ENCODE assay signal across 8 mouse cellular contexts in the genomic region with DNA sequence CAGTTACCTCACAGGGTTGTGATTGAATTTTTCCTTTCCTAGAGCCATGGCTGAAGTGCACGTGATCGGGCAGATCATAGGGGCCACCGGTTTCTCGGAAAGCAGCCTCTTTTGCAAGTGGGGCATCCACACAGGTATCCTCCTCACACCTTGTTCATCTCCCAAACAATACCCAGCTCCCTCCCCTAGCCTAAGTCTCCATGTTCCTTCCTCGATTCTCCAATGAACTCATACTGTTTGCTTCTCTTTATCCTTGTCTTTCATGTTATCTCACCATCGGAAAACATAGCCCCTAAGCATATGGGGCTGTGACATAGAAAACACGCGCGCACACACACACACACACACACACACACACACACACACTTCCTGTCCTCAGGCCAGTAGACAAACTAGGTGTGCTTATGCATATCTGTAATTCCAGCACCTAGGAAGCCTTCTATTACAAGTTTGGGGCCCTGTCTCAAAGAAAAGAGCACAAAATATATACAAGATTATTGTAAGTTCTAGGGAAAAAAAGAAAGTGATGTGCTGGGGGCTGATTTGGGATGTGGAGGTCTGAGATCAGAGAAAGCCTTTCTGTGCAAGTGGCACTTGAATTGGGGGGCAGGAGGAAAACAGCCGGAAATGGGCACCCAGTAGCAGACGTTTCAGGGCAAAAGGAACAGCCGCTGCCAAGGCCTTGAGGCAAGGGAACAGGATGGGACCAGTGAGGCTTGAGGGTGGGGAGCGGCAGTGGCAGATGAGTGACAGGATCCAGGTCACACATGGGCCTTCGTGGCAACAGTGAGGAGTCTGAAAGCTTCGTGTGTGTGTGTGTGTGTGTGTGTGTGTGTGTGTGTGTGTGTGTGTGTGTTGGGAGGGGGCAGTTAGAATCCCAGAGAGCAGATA. TPM values are rescaled to one million over a fixed set of nuclear protein-coding genes. Genes with fewer than 3 reads are reported as not detected.
DNase-seq lines count a peak whose midpoint lies in the region; ATAC-seq and TF ChIP-seq lines count a peak whose summit lies in the region.

No protein-coding gene starts in this region.

- DNase-seq in heart, postnatal 4 days, result no peak
- no peak for DNase-seq in layer of hippocampus, adult 9-10 months (ENCODE audit: low spot score)
- no peak for DNase-seq in frontal cortex, adult 2 months (ENCODE audit: extremely low spot score in 1 of 2, low spot score in 1 of 2)
- DNase-seq in left cerebral cortex, adult 11 months (ENCODE audit: low spot score), result no peak

- peaks cover 6% of the 10 kb centered on the region; the same call in 1 of the 2 replicates for H3K27me3 ChIP-seq in heart, embryonic 12.5 days (replicated peaks)
- H3K27me3 ChIP-seq in intestine, embryonic 15.5 days (replicated peaks), result no peaks in the 10 kb centered on the region; the same call in 1 of the 2 replicates
- peaks cover 21% of the 10 kb centered on the region for H3K27me3 ChIP-seq in neural tube, embryonic 15.5 days (replicated peaks)

- TF ChIP-seq CTCF in bone marrow, adult 2 months (IDR thresholded peaks at IDR 0.05; ENCODE audit: control insufficient read depth, insufficient read depth, low read length), result no peak

- H3K36me3 ChIP-seq in heart, embryonic 12.5 days, result peaks cover 9% of the 10 kb centered on the region; the same call in 1 of the 2 replicates
- H3K36me3 ChIP-seq in intestine, embryonic 15.5 days, result no peaks in the 10 kb centered on the region
- H3K36me3 ChIP-seq in neural tube, embryonic 15.5 days, result no peaks in the 10 kb centered on the region

- H3K4me3 ChIP-seq in heart, embryonic 12.5 days, result peak overlapping the region; percentile 60
- peak overlapping the region; percentile 87 for H3K4me3 ChIP-seq in bone marrow, adult 2 months (replicated peaks; ENCODE audit: control insufficient read depth, low read depth, low read length)
- peak overlapping the region; percentile 70 for H3K4me3 ChIP-seq in intestine, embryonic 15.5 days (replicated peaks)
- H3K4me3 ChIP-seq in neural tube, embryonic 15.5 days (replicated peaks), result peak overlapping the region; percentile 56

- H3K9me3 ChIP-seq in heart, embryonic 12.5 days (replicated peaks), result no peaks in the 10 kb centered on the region
- no peaks in the 10 kb centered on the region for H3K9me3 ChIP-seq in intestine, embryonic 15.5 days
- no peaks in the 10 kb centered on the region for H3K9me3 ChIP-seq in neural tube, embryonic 15.5 days (replicated peaks)

- 40% methylated on average over 15 of the region's 15 CpGs for WGBS in heart, embryonic 12.5 days
- under 1% methylated on average over 15 of the region's 15 CpGs for WGBS in bone marrow, adult 2 months
- 60% methylated on average over 15 of the region's 15 CpGs for WGBS in intestine, embryonic 15.5 days
- WGBS in neural tube, embryonic 15.5 days, result 61% methylated on average over 15 of the region's 15 CpGs

- no peak for ATAC-seq in heart, embryonic 12.5 days (ENCODE audit: insufficient number of reproducible peaks, low FRiP score)
- no peak; the same call in 1 of the 2 replicates for ATAC-seq in intestine, embryonic 15.5 days
- peak; percentile 32 for ATAC-seq in neural tube, embryonic 15.5 days (ENCODE audit: low FRiP score)

- no peak for TF ChIP-seq POLR2A in bone marrow, adult 2 months (IDR thresholded peaks at IDR 0.05; ENCODE audit: borderline replicate concordance, control insufficient read depth, low read depth, low read length)

- H3K4me1 ChIP-seq in heart, embryonic 12.5 days (replicated peaks), result peaks cover 29% of the 10 kb centered on the region
- peaks cover 24% of the 10 kb centered on the region for H3K4me1 ChIP-seq in bone marrow, adult 2 months (ENCODE audit: control insufficient read depth, insufficient read depth, low read length)
- H3K4me1 ChIP-seq in intestine, embryonic 15.5 days (replicated peaks), result peaks cover 14% of the 10 kb centered on the region; the same call in 1 of the 2 replicates
- peaks cover 28% of the 10 kb centered on the region for H3K4me1 ChIP-seq in neural tube, embryonic 15.5 days

- no peak overlapping the region for H3K9ac ChIP-seq in heart, embryonic 12.5 days
- no peak overlapping the region for H3K9ac ChIP-seq in intestine, embryonic 15.5 days
- H3K9ac ChIP-seq in neural tube, embryonic 15.5 days (replicated peaks), result peak overlapping the region; percentile 60

- peak overlapping the region; percentile 66 for H3K4me2 ChIP-seq in heart, embryonic 12.5 days
- peak overlapping the region; percentile 70 for H3K4me2 ChIP-seq in intestine, embryonic 15.5 days (replicated peaks)
- H3K4me2 ChIP-seq in neural tube, embryonic 15.5 days, result peak overlapping the region; percentile 64

- peak overlapping the region; percentile 31; the same call in 1 of the 2 replicates for H3K27ac ChIP-seq in heart, embryonic 12.5 days (ENCODE audit: poor library complexity, severe bottlenecking)
- peak overlapping the region; percentile 52 for H3K27ac ChIP-seq in bone marrow, adult 2 months (ENCODE audit: control insufficient read depth, insufficient read depth, low read depth, low read length, poor library complexity)
- no peak overlapping the region for H3K27ac ChIP-seq in intestine, embryonic 15.5 days
- peak overlapping the region; percentile 95 for H3K27ac ChIP-seq in neural tube, embryonic 15.5 days (replicated peaks)

RNA-seq across cellular contexts. Expression of a gene that starts 1.0 kb away (rescaled TPM):
- 22.8 and 25.9 TPM in 2 replicates for polyA plus RNA-seq in heart, embryonic 12.5 days (2016; fragmentation: Nextera tagmentation; extraction: Ambion mirVana)
- 10 to 100 TPM; 15.5 to 16.4 TPM for total RNA-seq in heart, postnatal 4 days (2021)
- polyA plus RNA-seq in bone marrow, adult 2 months (2011; ENCODE audit: insufficient read depth, insufficient read length, low replicate concordance, missing spikeins), result 19.1 and 40.8 TPM in 2 replicates
- 22.4 and 23.7 TPM in 2 replicates for polyA plus RNA-seq in intestine, embryonic 15.5 days (2015; fragmentation: Nextera tagmentation; extraction: Ambion mirVana)
- polyA plus RNA-seq in neural tube, embryonic 15.5 days (2015; fragmentation: Nextera tagmentation; extraction: Ambion mirVana), result 42.9 and 46.9 TPM in 2 replicates
- 54.8 and 62.4 TPM in 2 replicates for polyA plus RNA-seq in frontal cortex, adult 2 months (2012; rRNA removed)

RNA-seq across cellular contexts. Expression of a gene that starts 5.2 kb away (rescaled TPM):
- 5.1 and 5.6 TPM in 2 replicates for polyA plus RNA-seq in heart, embryonic 12.5 days (2016; fragmentation: Nextera tagmentation; extraction: Ambion mirVana)
- total RNA-seq in heart, postnatal 4 days (2021), result 10 to 100 TPM; 40.9 to 42.4 TPM
- 53.9 and 75.5 TPM in 2 replicates for polyA plus RNA-seq in bone marrow, adult 2 months (2011; ENCODE audit: insufficient read depth, insufficient read length, low replicate concordance, missing spikeins)
- polyA plus RNA-seq in intestine, embryonic 15.5 days (2015; fragmentation: Nextera tagmentation; extraction: Ambion mirVana), result 2.3 and 2.5 TPM in 2 replicates
- 0.88 and 1.8 TPM in 2 replicates for polyA plus RNA-seq in neural tube, embryonic 15.5 days (2015; fragmentation: Nextera tagmentation; extraction: Ambion mirVana)
- polyA plus RNA-seq in frontal cortex, adult 2 months (2012; rRNA removed), result 7.0 and 7.2 TPM in 2 replicates

RNA-seq across cellular contexts. Expression of a gene that starts 6.6 kb away (rescaled TPM):
- polyA plus RNA-seq in heart, embryonic 12.5 days (2016; fragmentation: Nextera tagmentation; extraction: Ambion mirVana), result 0.86 and 1.1 TPM in 2 replicates
- under 1 TPM in 1 of 2 experiments, not detected in 1; 0.56 TPM for total RNA-seq in heart, postnatal 4 days (2021)
- polyA plus RNA-seq in bone marrow, adult 2 months (2011; ENCODE audit: insufficient read depth, insufficient read length, low replicate concordance, missing spikeins), result 2.9 TPM in 1 of 2 replicates, not detected in the other
- polyA plus RNA-seq in intestine, embryonic 15.5 days (2015; fragmentation: Nextera tagmentation; extraction: Ambion mirVana), result 1.9 and 2.4 TPM in 2 replicates
- polyA plus RNA-seq in neural tube, embryonic 15.5 days (2015; fragmentation: Nextera tagmentation; extraction: Ambion mirVana), result 73.9 and 97.4 TPM in 2 replicates
- 49.8 and 52.0 TPM in 2 replicates for polyA plus RNA-seq in frontal cortex, adult 2 months (2012; rRNA removed)

RNA-seq across cellular contexts. Expression of a gene that starts 22.6 kb away (rescaled TPM):
- 35.3 and 37.2 TPM in 2 replicates for polyA plus RNA-seq in heart, embryonic 12.5 days (2016; fragmentation: Nextera tagmentation; extraction: Ambion mirVana)
- 10 to 100 TPM; 18.8 to 19.6 TPM for total RNA-seq in heart, postnatal 4 days (2021)
- polyA plus RNA-seq in bone marrow, adult 2 months (2011; ENCODE audit: insufficient read depth, insufficient read length, low replicate concordance, missing spikeins), result 21.7 and 39.8 TPM in 2 replicates
- polyA plus RNA-seq in intestine, embryonic 15.5 days (2015; fragmentation: Nextera tagmentation; extraction: Ambion mirVana), result 80.5 and 87.7 TPM in 2 replicates
- polyA plus RNA-seq in neural tube, embryonic 15.5 days (2015; fragmentation: Nextera tagmentation; extraction: Ambion mirVana), result 36.8 and 55.4 TPM in 2 replicates
- 33.9 TPM in 2 replicates for polyA plus RNA-seq in frontal cortex, adult 2 months (2012; rRNA removed)

RNA-seq across cellular contexts. Expression of a gene that starts 22.8 kb away (rescaled TPM):
- 48.1 and 52.9 TPM in 2 replicates for polyA plus RNA-seq in heart, embryonic 12.5 days (2016; fragmentation: Nextera tagmentation; extraction: Ambion mirVana)
- 10 to 100 TPM; 46.7 to 59.4 TPM for total RNA-seq in heart, postnatal 4 days (2021)
- 26.3 and 36.1 TPM in 2 replicates for polyA plus RNA-seq in bone marrow, adult 2 months (2011; ENCODE audit: insufficient read depth, insufficient read length, low replicate concordance, missing spikeins)
- polyA plus RNA-seq in intestine, embryonic 15.5 days (2015; fragmentation: Nextera tagmentation; extraction: Ambion mirVana), result 44.7 and 49.2 TPM in 2 replicates
- 39.6 and 49.5 TPM in 2 replicates for polyA plus RNA-seq in neural tube, embryonic 15.5 days (2015; fragmentation: Nextera tagmentation; extraction: Ambion mirVana)
- polyA plus RNA-seq in frontal cortex, adult 2 months (2012; rRNA removed), result 67.9 and 71.9 TPM in 2 replicates

Comparison
In these comparisons a context has a peak if more than half of its experiments do, and no peak if none do; other contexts are left out.
1. RNA of a gene that starts 6.6 kb away (polyA plus RNA-seq): 73.9 to 97.4 TPM in neural tube, embryonic 15.5 days and 49.8 to 52.0 TPM in frontal cortex, adult 2 months; 2.9 TPM in bone marrow, adult 2 months, 1.9 to 2.4 TPM in intestine, embryonic 15.5 days and 0.86 to 1.1 TPM in heart, embryonic 12.5 days; every median in the first group is over 10 times any median in the second.
2. Peak in every context shown above with its lines, with median percentiles within 50 percentile points of each other: H3K4me2 ChIP-seq and H3K4me3 ChIP-seq.